Mouse (Mus musculus): ENCODE results near the gene Dnajc16. TPM values are rescaled to one million over a fixed set of nuclear protein-coding genes. Genes with fewer than 3 reads are reported as not detected.

The Dnajc16 gene
- polyA plus RNA-seq, 1 experiment from 2014 or later = 5.8 TPM

- no peaks in the 10 kb centered on the region for H3K27me3 ChIP-seq (ENCODE audit: control insufficient read depth, insufficient read depth, low read length)
- H3K4me3 ChIP-seq (ENCODE audit: low read depth, low read length) = no peak overlapping the region
- peaks cover 36% of the 10 kb centered on the region for H3K36me3 ChIP-seq (ENCODE audit: control insufficient read depth, insufficient read depth, low read length)
- no peaks in the 10 kb centered on the region for H3K4me1 ChIP-seq (ENCODE audit: control insufficient read depth, insufficient read depth, low read length)
- 80% methylated on average over 8 of the region's 8 CpGs for WGBS
- H3K27ac ChIP-seq (ENCODE audit: low read depth, low read length) = no peak overlapping the region
- no peak overlapping the region for H3K9ac ChIP-seq (replicated peaks; ENCODE audit: low read depth, low read length)
- no peak overlapping the region for H3K4me2 ChIP-seq (ENCODE audit: low read depth, low read length)
- no peaks in the 10 kb centered on the region for H3K9me3 ChIP-seq (ENCODE audit: control insufficient read depth, low read length)
- peak; percentile 71; the same call in 1 of the 2 replicates for ATAC-seq (ENCODE audit: low read depth)
These were observed 19.2 kb upstream of the Dnajc16 start for GRCm38 (mm10) chr4:141809850-141810464.

DNA sequence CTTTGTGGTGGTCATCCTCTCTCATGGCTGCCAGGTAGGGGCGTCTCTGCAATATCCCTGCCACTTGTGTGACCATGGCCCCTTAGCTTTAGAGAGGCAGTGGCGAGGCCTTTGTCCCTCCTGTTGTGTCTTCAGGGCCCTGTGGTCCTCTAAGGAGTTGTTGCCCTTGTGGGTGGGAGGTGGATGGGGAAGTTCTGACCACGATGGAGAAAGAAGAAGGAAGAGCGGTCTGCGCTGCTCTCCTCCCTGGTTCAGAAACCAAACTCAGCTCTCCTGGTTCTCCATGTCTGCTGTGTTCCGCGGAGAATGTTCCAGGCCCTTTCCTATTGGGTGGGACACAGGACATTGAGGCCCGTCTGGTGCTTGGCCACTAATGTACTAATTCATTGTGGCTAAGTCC lies 15.2 kb upstream of the Dnajc16 start:
- Histone ChIP-seq H3K4me1 (ENCODE audit: control insufficient read depth, insufficient read depth, low read length) (no peaks in the 10 kb centered on the region), H3K27ac (ENCODE audit: low read depth, low read length) (no peak overlapping the region), H3K9me3 (ENCODE audit: control insufficient read depth, low read length) (no peaks in the 10 kb centered on the region), H3K4me2 (ENCODE audit: low read depth, low read length) (no peak overlapping the region), H3K4me3 (ENCODE audit: low read depth, low read length) (no peak overlapping the region), H3K27me3 (ENCODE audit: control insufficient read depth, insufficient read depth, low read length) (no peaks in the 10 kb centered on the region), H3K9ac (replicated peaks; ENCODE audit: low read depth, low read length) (no peak overlapping the region), H3K36me3 (ENCODE audit: control insufficient read depth, insufficient read depth, low read length) (peaks cover 30% of the 10 kb centered on the region)
- no peak for ATAC-seq (ENCODE audit: low read depth)
- WGBS = 97% methylated on average over 8 of the region's 8 CpGs

- Histone ChIP-seq H3K9me3 (ENCODE audit: control insufficient read depth, low read length) (no peaks in the 10 kb centered on the region), H3K27ac (ENCODE audit: low read depth, low read length) (no peak overlapping the region), H3K27me3 (ENCODE audit: control insufficient read depth, insufficient read depth, low read length) (no peaks in the 10 kb centered on the region), H3K4me2 (ENCODE audit: low read depth, low read length) (no peak overlapping the region), H3K36me3 (ENCODE audit: control insufficient read depth, insufficient read depth, low read length) (peaks cover 29% of the 10 kb centered on the region), H3K4me3 (ENCODE audit: low read depth, low read length) (no peak overlapping the region), H3K9ac (replicated peaks; ENCODE audit: low read depth, low read length) (no peak overlapping the region), H3K4me1 (ENCODE audit: control insufficient read depth, insufficient read depth, low read length) (no peaks in the 10 kb centered on the region)
- 86% methylated on average over 4 of the region's 4 CpGs for WGBS
- ATAC-seq (ENCODE audit: low read depth) = no peak
These were observed 13.4 kb upstream of the Dnajc16 start for GRCm38 (mm10) chr4:141804105-141804504.

GRCm38 (mm10) chr4:141797545-141797944 lies 6.8 kb upstream of the Dnajc16 start:
- WGBS = 94% methylated on average over 5 of the region's 5 CpGs
- no peak for ATAC-seq (ENCODE audit: low read depth)
- H3K4me1 ChIP-seq (ENCODE audit: control insufficient read depth, insufficient read depth, low read length) = peaks cover 10% of the 10 kb centered on the region; the same call in 1 of the 2 replicates

GRCm38 (mm10) chr4:141796954-141797353 lies 6.2 kb upstream of the Dnajc16 start:
- no peak overlapping the region for H3K9ac ChIP-seq (replicated peaks; ENCODE audit: low read depth, low read length)
- ATAC-seq (ENCODE audit: low read depth) = no peak
- H3K4me3 ChIP-seq (ENCODE audit: low read depth, low read length) = no peak overlapping the region
- H3K36me3 ChIP-seq (ENCODE audit: control insufficient read depth, insufficient read depth, low read length) = no peaks in the 10 kb centered on the region
- peaks cover 10% of the 10 kb centered on the region; the same call in 1 of the 2 replicates for H3K4me1 ChIP-seq (ENCODE audit: control insufficient read depth, insufficient read depth, low read length)
- H3K27me3 ChIP-seq (ENCODE audit: control insufficient read depth, insufficient read depth, low read length) = no peaks in the 10 kb centered on the region
- H3K9me3 ChIP-seq (ENCODE audit: control insufficient read depth, low read length) = no peaks in the 10 kb centered on the region
- 90% methylated on average over 4 of the region's 4 CpGs for WGBS
- no peak overlapping the region for H3K27ac ChIP-seq (ENCODE audit: low read depth, low read length)
- H3K4me2 ChIP-seq (ENCODE audit: low read depth, low read length) = no peak overlapping the region

More at GRCm38 (mm10) chr4:141797545-141797944, 6.8 kb upstream of the Dnajc16 start:
- no peak overlapping the region for H3K4me3 ChIP-seq (ENCODE audit: low read depth, low read length)
- H3K36me3 ChIP-seq (ENCODE audit: control insufficient read depth, insufficient read depth, low read length) = no peaks in the 10 kb centered on the region
- H3K27me3 ChIP-seq (ENCODE audit: control insufficient read depth, insufficient read depth, low read length) = no peaks in the 10 kb centered on the region
- H3K9me3 ChIP-seq (ENCODE audit: control insufficient read depth, low read length) = no peaks in the 10 kb centered on the region
- H3K4me2 ChIP-seq (ENCODE audit: low read depth, low read length) = no peak overlapping the region
- H3K9ac ChIP-seq (replicated peaks; ENCODE audit: low read depth, low read length) = no peak overlapping the region
- no peak overlapping the region for H3K27ac ChIP-seq (ENCODE audit: low read depth, low read length)

- Histone ChIP-seq H3K9me3 (ENCODE audit: control insufficient read depth, low read length) (no peaks in the 10 kb centered on the region), H3K27ac (ENCODE audit: low read depth, low read length) (no peak overlapping the region), H3K4me2 (ENCODE audit: low read depth, low read length) (no peak overlapping the region), H3K9ac (replicated peaks; ENCODE audit: low read depth, low read length) (no peak overlapping the region), H3K27me3 (ENCODE audit: control insufficient read depth, insufficient read depth, low read length) (no peaks in the 10 kb centered on the region), H3K4me1 (ENCODE audit: control insufficient read depth, insufficient read depth, low read length) (peaks cover 10% of the 10 kb centered on the region; the same call in 1 of the 2 replicates), H3K36me3 (ENCODE audit: control insufficient read depth, insufficient read depth, low read length) (no peaks in the 10 kb centered on the region), H3K4me3 (ENCODE audit: low read depth, low read length) (no peak overlapping the region)
- WGBS = 94% methylated on average over 7 of the region's 7 CpGs
- ATAC-seq (ENCODE audit: low read depth) = no peak
These were observed 5.6 kb upstream of the Dnajc16 start for GRCm38 (mm10) chr4:141796356-141796755.

- peaks cover 15% of the 10 kb centered on the region; the same call in 1 of the 2 replicates for H3K4me1 ChIP-seq (ENCODE audit: control insufficient read depth, insufficient read depth, low read length)
- H3K9ac ChIP-seq (replicated peaks; ENCODE audit: low read depth, low read length) = peak overlapping the region; percentile 51
- H3K9me3 ChIP-seq (ENCODE audit: control insufficient read depth, low read length) = no peaks in the 10 kb centered on the region
- H3K27ac ChIP-seq (ENCODE audit: low read depth, low read length) = peak overlapping the region; percentile 84
- H3K36me3 ChIP-seq (ENCODE audit: control insufficient read depth, insufficient read depth, low read length) = no peaks in the 10 kb centered on the region
- no peak for ATAC-seq (ENCODE audit: low read depth)
- no peaks in the 10 kb centered on the region for H3K27me3 ChIP-seq (ENCODE audit: control insufficient read depth, insufficient read depth, low read length)
- H3K4me2 ChIP-seq (ENCODE audit: low read depth, low read length) = peak overlapping the region; percentile 45
- WGBS = 15% methylated on average over 5 of the region's 5 CpGs
- H3K4me3 ChIP-seq (ENCODE audit: low read depth, low read length) = peak overlapping the region; percentile 45
These were observed 3.4 kb upstream of the Dnajc16 start for GRCm38 (mm10) chr4:141794152-141794535.

GRCm38 (mm10) chr4:141793282-141794151 lies 2.8 kb upstream of the Dnajc16 start, which contains the start of gene Casp9:
Gene Casp9 (plus strand): TSS chr4:141793612.
- Histone ChIP-seq H3K4me1 (ENCODE audit: control insufficient read depth, insufficient read depth, low read length) (peaks cover 15% of the 10 kb centered on the region; the same call in 1 of the 2 replicates), H3K9me3 (ENCODE audit: control insufficient read depth, low read length) (no peaks in the 10 kb centered on the region), H3K27ac (ENCODE audit: low read depth, low read length) (peak within 1 kb of the TSS; percentile 84), H3K36me3 (ENCODE audit: control insufficient read depth, insufficient read depth, low read length) (no peaks in the 10 kb centered on the region), H3K9ac (replicated peaks; ENCODE audit: low read depth, low read length) (peak within 1 kb of the TSS; percentile 51), H3K4me2 (ENCODE audit: low read depth, low read length) (peak within 1 kb of the TSS; percentile 45), H3K27me3 (ENCODE audit: control insufficient read depth, insufficient read depth, low read length) (no peaks in the 10 kb centered on the region), H3K4me3 (ENCODE audit: low read depth, low read length) (peak within 1 kb of the TSS; percentile 45)
- ATAC-seq (ENCODE audit: low read depth) = peak; percentile 68
- WGBS = 1% methylated on average over 72 of the region's 80 CpGs
